8 mouse cellular contexts compared by ENCODE assay signal in the genomic region with DNA sequence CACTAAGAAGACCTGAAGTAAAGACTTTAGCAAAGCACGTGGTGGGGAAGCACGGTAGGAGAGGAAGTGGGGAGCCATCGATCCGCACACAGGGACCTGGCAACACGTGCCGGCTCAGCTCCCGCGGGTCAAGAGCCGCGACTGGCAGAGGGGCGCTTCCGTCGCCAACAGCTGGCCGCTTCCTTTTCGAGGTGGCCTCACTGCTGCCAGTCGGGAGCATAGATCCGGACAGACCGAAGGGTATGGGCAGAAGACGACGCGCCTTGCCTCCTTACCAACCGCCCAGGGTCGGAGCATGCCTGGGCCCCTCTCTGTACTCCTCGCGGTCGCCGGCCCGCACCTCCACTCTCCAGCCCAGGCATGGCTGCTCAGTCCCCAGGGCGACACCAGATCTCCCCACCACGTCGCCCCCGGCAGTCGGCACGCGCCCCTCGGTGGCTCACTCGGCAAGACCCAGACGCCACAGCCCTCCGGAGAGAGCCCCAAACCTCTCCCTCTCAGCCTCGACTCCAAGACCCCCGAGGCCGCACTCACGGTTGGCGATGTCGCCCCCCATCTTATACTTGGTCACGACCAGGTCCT. TPM values are rescaled to one million over a fixed set of nuclear protein-coding genes. Genes with fewer than 3 reads are reported as not detected.
DNase-seq lines count a peak whose midpoint lies in the region; ATAC-seq and TF ChIP-seq lines count a peak whose summit lies in the region.

No protein-coding gene starts in this region.

- peak overlapping the region; percentile 71 for H3K4me3 ChIP-seq in left cerebral cortex, adult 2 months
- H3K4me3 ChIP-seq in forebrain, postnatal 0 days (ENCODE audit: low read depth, low read length), result peak overlapping the region; percentile 84
- peak overlapping the region; percentile 88 for H3K4me3 ChIP-seq in kidney, embryonic 16.5 days (ENCODE audit: low read length)
- peak overlapping the region; percentile 99 for H3K4me3 ChIP-seq in megakaryocyte, embryonic 14.5 days (replicated peaks)
- H3K4me3 ChIP-seq in stomach, embryonic 15.5 days (replicated peaks), result peak overlapping the region; percentile 95

- peaks cover 7% of the 10 kb centered on the region; the same call in 1 of the 2 replicates for H3K4me1 ChIP-seq in forebrain, postnatal 0 days (ENCODE audit: insufficient read depth)
- H3K4me1 ChIP-seq in kidney, embryonic 16.5 days (ENCODE audit: insufficient read depth, low read length), result peaks cover 19% of the 10 kb centered on the region
- peaks cover 41% of the 10 kb centered on the region for H3K4me1 ChIP-seq in megakaryocyte, embryonic 14.5 days
- peaks cover 12% of the 10 kb centered on the region for H3K4me1 ChIP-seq in stomach, embryonic 15.5 days

- no peaks in the 10 kb centered on the region for H3K9me3 ChIP-seq in forebrain, postnatal 0 days (ENCODE audit: low read length)
- H3K9me3 ChIP-seq in kidney, embryonic 16.5 days (ENCODE audit: low read length), result no peaks in the 10 kb centered on the region
- no peaks in the 10 kb centered on the region for H3K9me3 ChIP-seq in megakaryocyte, embryonic 14.5 days
- no peaks in the 10 kb centered on the region for H3K9me3 ChIP-seq in stomach, embryonic 15.5 days

- TF ChIP-seq CTCF in left cerebral cortex, adult 2 months (IDR thresholded peaks at IDR 0.05), result no peak
- TF ChIP-seq CTCF in forebrain, postnatal 0 days (IDR thresholded peaks at IDR 0.05; ENCODE audit: low read depth), result 0 out of 2 replicates have a peak, but pooled peaks have one; percentile 2

- ATAC-seq in forebrain, postnatal 0 days, result peak; percentile 37
- peak; percentile 28 for ATAC-seq in kidney, embryonic 16.5 days (ENCODE audit: low FRiP score, low TSS enrichment)
- peak; percentile 8; the same call in 1 of the 2 replicates for ATAC-seq in stomach, embryonic 15.5 days (ENCODE audit: insufficient read depth, low FRiP score, low read depth)

- intact Hi-C loops in left cerebral cortex, adult 2 months (cut with DNase I), result loop anchor here (2.0 to 5.0 kb wide), 3 partner anchors 14 to 107 kb away; partner anchors contain the start of gene Suox
- intact Hi-C loops in left cerebral cortex, postnatal 25 days (cut with DNase I), result loop anchor here (5.0 kb wide), 2 partner anchors 47 to 107 kb away; partner anchors contain the start of gene Suox
- intact Hi-C loops in left cerebral cortex, postnatal 4 days (cut with DNase I), result loop anchor here (10.0 kb wide), 1 partner anchor 110 kb away; the partner anchor contains the start of gene Suox

- H3K27ac ChIP-seq in left cerebral cortex, adult 2 months, result peak overlapping the region; percentile 81
- peak overlapping the region; percentile 83 for H3K27ac ChIP-seq in forebrain, postnatal 0 days (ENCODE audit: low read depth, low read length)
- peak overlapping the region; percentile 96 for H3K27ac ChIP-seq in kidney, embryonic 16.5 days (ENCODE audit: low read length)
- H3K27ac ChIP-seq in stomach, embryonic 15.5 days, result peak overlapping the region; percentile 94

- peaks cover 28% of the 10 kb centered on the region for H3K36me3 ChIP-seq in forebrain, postnatal 0 days (ENCODE audit: insufficient read depth)
- H3K36me3 ChIP-seq in kidney, embryonic 16.5 days (ENCODE audit: insufficient read depth, low read length), result peaks cover 30% of the 10 kb centered on the region
- H3K36me3 ChIP-seq in megakaryocyte, embryonic 14.5 days (replicated peaks; ENCODE audit: low read length), result peaks cover 37% of the 10 kb centered on the region
- H3K36me3 ChIP-seq in stomach, embryonic 15.5 days, result peaks cover 19% of the 10 kb centered on the region

- DNase-seq in left cerebral cortex, adult 2 months (ENCODE audit: extremely low spot score in 1 of 2, low spot score in 2 of 2), result no peak
- DNase-seq in left cerebral cortex, postnatal 25 days (ENCODE audit: low spot score in 2 of 2), result no peak
- peak; percentile 42 for DNase-seq in adrenal gland, postnatal 25 days
- DNase-seq in forebrain, postnatal 0 days, result no peak
- no peak for DNase-seq in left cerebral cortex, postnatal 4 days

- H3K27me3 ChIP-seq in forebrain, postnatal 0 days (ENCODE audit: insufficient read depth, low read length), result no peaks in the 10 kb centered on the region
- H3K27me3 ChIP-seq in kidney, embryonic 16.5 days (ENCODE audit: insufficient read depth, low read length), result no peaks in the 10 kb centered on the region
- H3K27me3 ChIP-seq in megakaryocyte, embryonic 14.5 days (replicated peaks), result peaks cover 11% of the 10 kb centered on the region
- H3K27me3 ChIP-seq in stomach, embryonic 15.5 days (replicated peaks), result no peaks in the 10 kb centered on the region

- H3K4me2 ChIP-seq in forebrain, postnatal 0 days (ENCODE audit: low read depth), result peak overlapping the region; percentile 76
- H3K4me2 ChIP-seq in kidney, embryonic 16.5 days (replicated peaks; ENCODE audit: low read depth, low read length), result peak overlapping the region; percentile 91
- peak overlapping the region; percentile 88 for H3K4me2 ChIP-seq in stomach, embryonic 15.5 days

- under 1% methylated on average over 38 of the region's 46 CpGs for WGBS in forebrain, postnatal 0 days
- WGBS in kidney, embryonic 16.5 days, result 0% methylated on average over 35 of the region's 46 CpGs
- under 1% methylated on average over 46 of the region's 46 CpGs for WGBS in stomach, embryonic 15.5 days

- peak overlapping the region; percentile 78 for H3K9ac ChIP-seq in forebrain, postnatal 0 days
- peak overlapping the region; percentile 95 for H3K9ac ChIP-seq in kidney, embryonic 16.5 days (replicated peaks; ENCODE audit: low read length)
- peak overlapping the region; percentile 96 for H3K9ac ChIP-seq in stomach, embryonic 15.5 days

RNA-seq across cellular contexts. Expression of gene Pa2g4, which starts 0.5 kb away (rescaled TPM):
- 10 to 100 TPM; 51.7 to 58.0 TPM for total RNA-seq in left cerebral cortex, adult 2 months (2021)
- 10 to 100 TPM; 56.7 to 62.7 TPM for total RNA-seq in left cerebral cortex, postnatal 25 days (2021)
- total RNA-seq in adrenal gland, postnatal 25 days (2021), result 83.8 and 97.6 TPM in 2 replicates
- 119 and 122 TPM in 2 replicates for total RNA-seq in forebrain, postnatal 0 days (2014; rRNA removed)
- 128 and 135 TPM in 2 replicates for polyA plus RNA-seq in forebrain, postnatal 0 days (2015; fragmentation: Nextera tagmentation; extraction: Ambion mirVana)
- 200 and 203 TPM in 2 replicates for polyA plus RNA-seq in kidney, embryonic 16.5 days (2015; fragmentation: Nextera tagmentation; extraction: Ambion mirVana)
- polyA plus RNA-seq in megakaryocyte, embryonic 14.5 days (2012; ENCODE audit: insufficient read depth, low replicate concordance), result 407 and 451 TPM in 2 replicates
- polyA plus RNA-seq in stomach, embryonic 15.5 days (2015; fragmentation: Nextera tagmentation; extraction: Ambion mirVana), result 213 and 215 TPM in 2 replicates
- 100 to 1,000 TPM; 111 TPM for total RNA-seq in left cerebral cortex, postnatal 4 days (2021)

RNA-seq across cellular contexts. Expression of gene Rpl41, which starts 16.2 kb away (rescaled TPM):
- 1,000 to 10,000 TPM; 1,506 to 1,537 TPM for total RNA-seq in left cerebral cortex, adult 2 months (2021)
- 1,000 to 10,000 TPM; 1,545 to 1,604 TPM for total RNA-seq in left cerebral cortex, postnatal 25 days (2021)
- 2,617 and 2,671 TPM in 2 replicates for total RNA-seq in adrenal gland, postnatal 25 days (2021)
- total RNA-seq in forebrain, postnatal 0 days (2014; rRNA removed), result 877 and 1,605 TPM in 2 replicates
- 2,439 and 3,234 TPM in 2 replicates for polyA plus RNA-seq in forebrain, postnatal 0 days (2015; fragmentation: Nextera tagmentation; extraction: Ambion mirVana)
- 3,659 and 3,733 TPM in 2 replicates for polyA plus RNA-seq in kidney, embryonic 16.5 days (2015; fragmentation: Nextera tagmentation; extraction: Ambion mirVana)
- polyA plus RNA-seq in megakaryocyte, embryonic 14.5 days (2012; ENCODE audit: insufficient read depth, low replicate concordance), result 1,477 and 10,817 TPM in 2 replicates
- 3,689 and 3,942 TPM in 2 replicates for polyA plus RNA-seq in stomach, embryonic 15.5 days (2015; fragmentation: Nextera tagmentation; extraction: Ambion mirVana)
- total RNA-seq in left cerebral cortex, postnatal 4 days (2021), result 1,000 to 10,000 TPM; 2,825 to 2,926 TPM

RNA-seq across cellular contexts. Expression of gene Zc3h10, which starts 17.7 kb away (rescaled TPM):
- total RNA-seq in left cerebral cortex, adult 2 months (2021), result 10 to 100 TPM; 12.4 to 15.7 TPM
- 10 to 100 TPM; 13.2 to 13.5 TPM for total RNA-seq in left cerebral cortex, postnatal 25 days (2021)
- total RNA-seq in adrenal gland, postnatal 25 days (2021), result 9.1 and 13.6 TPM in 2 replicates
- 15.0 and 20.6 TPM in 2 replicates for total RNA-seq in forebrain, postnatal 0 days (2014; rRNA removed)
- 12.7 and 12.8 TPM in 2 replicates for polyA plus RNA-seq in forebrain, postnatal 0 days (2015; fragmentation: Nextera tagmentation; extraction: Ambion mirVana)
- 16.2 and 16.6 TPM in 2 replicates for polyA plus RNA-seq in kidney, embryonic 16.5 days (2015; fragmentation: Nextera tagmentation; extraction: Ambion mirVana)
- polyA plus RNA-seq in megakaryocyte, embryonic 14.5 days (2012; ENCODE audit: insufficient read depth, low replicate concordance), result 21.5 and 24.2 TPM in 2 replicates
- polyA plus RNA-seq in stomach, embryonic 15.5 days (2015; fragmentation: Nextera tagmentation; extraction: Ambion mirVana), result 12.1 and 12.4 TPM in 2 replicates
- 10 to 100 TPM; 14.0 to 15.2 TPM for total RNA-seq in left cerebral cortex, postnatal 4 days (2021)

RNA-seq across cellular contexts. Expression of gene Erbb3, which starts 24.2 kb away (rescaled TPM):
- 1 to 10 TPM; 5.0 to 5.4 TPM for total RNA-seq in left cerebral cortex, adult 2 months (2021)
- 1 to 10 TPM; 5.8 to 7.6 TPM for total RNA-seq in left cerebral cortex, postnatal 25 days (2021)
- total RNA-seq in adrenal gland, postnatal 25 days (2021), result 2.8 and 3.8 TPM in 2 replicates
- total RNA-seq in forebrain, postnatal 0 days (2014; rRNA removed), result 1.3 and 1.4 TPM in 2 replicates
- 0.41 and 0.68 TPM in 2 replicates for polyA plus RNA-seq in forebrain, postnatal 0 days (2015; fragmentation: Nextera tagmentation; extraction: Ambion mirVana)
- polyA plus RNA-seq in kidney, embryonic 16.5 days (2015; fragmentation: Nextera tagmentation; extraction: Ambion mirVana), result 11.5 and 12.8 TPM in 2 replicates
- polyA plus RNA-seq in megakaryocyte, embryonic 14.5 days (2012; ENCODE audit: insufficient read depth, low replicate concordance), result 0.08 TPM in 1 of 2 replicates, not detected in the other
- polyA plus RNA-seq in stomach, embryonic 15.5 days (2015; fragmentation: Nextera tagmentation; extraction: Ambion mirVana), result 24.0 and 27.6 TPM in 2 replicates
- under 1 TPM; 0.62 to 0.66 TPM for total RNA-seq in left cerebral cortex, postnatal 4 days (2021)

RNA-seq across cellular contexts. Expression of gene Esyt1, which starts 39.6 kb away (rescaled TPM):
- total RNA-seq in left cerebral cortex, adult 2 months (2021), result 10 to 100 TPM; 10.2 to 10.4 TPM
- 1 to 10 TPM; 7.9 to 8.0 TPM for total RNA-seq in left cerebral cortex, postnatal 25 days (2021)
- 18.1 and 22.9 TPM in 2 replicates for total RNA-seq in adrenal gland, postnatal 25 days (2021)
- total RNA-seq in forebrain, postnatal 0 days (2014; rRNA removed), result 9.9 and 14.8 TPM in 2 replicates
- 4.4 and 5.3 TPM in 2 replicates for polyA plus RNA-seq in forebrain, postnatal 0 days (2015; fragmentation: Nextera tagmentation; extraction: Ambion mirVana)
- polyA plus RNA-seq in kidney, embryonic 16.5 days (2015; fragmentation: Nextera tagmentation; extraction: Ambion mirVana), result 23.2 and 24.2 TPM in 2 replicates
- polyA plus RNA-seq in megakaryocyte, embryonic 14.5 days (2012; ENCODE audit: insufficient read depth, low replicate concordance), result 48.5 and 62.5 TPM in 2 replicates
- polyA plus RNA-seq in stomach, embryonic 15.5 days (2015; fragmentation: Nextera tagmentation; extraction: Ambion mirVana), result 28.8 and 32.1 TPM in 2 replicates
- total RNA-seq in left cerebral cortex, postnatal 4 days (2021), result 10 to 100 TPM; 13.7 to 16.3 TPM
